Mouse (Mus musculus): ENCODE results near the gene Gm47959. TPM values are rescaled to one million over a fixed set of nuclear protein-coding genes. Genes with fewer than 3 reads are reported as not detected.

Gm47959 gene
- not detected for polyA plus RNA-seq (2015; fragmentation: Illumina TruSeq; extraction: RNeasy Lipid Tissue Mini Kit (QIAGEN cat#74804); ENCODE audit: low read depth, low replicate concordance)

DNA sequence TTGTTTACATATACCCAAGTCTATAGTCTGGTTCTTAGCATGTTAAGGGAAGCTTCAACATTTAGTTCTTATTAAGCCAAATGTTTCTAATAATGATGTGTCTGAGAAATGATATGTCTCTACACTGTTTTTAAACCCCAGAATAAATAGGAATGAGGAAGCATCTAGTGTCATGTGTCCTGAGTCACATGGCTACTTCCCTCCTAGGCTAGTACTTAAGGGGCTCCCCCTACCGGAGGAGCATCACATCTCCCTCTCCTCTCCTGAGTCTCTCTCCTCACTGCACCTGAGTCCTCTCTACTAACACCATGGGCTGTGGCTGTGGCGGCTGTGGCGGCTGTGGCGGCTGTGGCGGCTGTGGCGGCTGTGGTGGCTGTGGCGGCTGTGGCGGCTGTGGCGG, at the start of gene Gm47959:
Gene Gm47959 (plus strand): TSS at position 243 of the 400 bp plus-strand sequence.

DNA sequence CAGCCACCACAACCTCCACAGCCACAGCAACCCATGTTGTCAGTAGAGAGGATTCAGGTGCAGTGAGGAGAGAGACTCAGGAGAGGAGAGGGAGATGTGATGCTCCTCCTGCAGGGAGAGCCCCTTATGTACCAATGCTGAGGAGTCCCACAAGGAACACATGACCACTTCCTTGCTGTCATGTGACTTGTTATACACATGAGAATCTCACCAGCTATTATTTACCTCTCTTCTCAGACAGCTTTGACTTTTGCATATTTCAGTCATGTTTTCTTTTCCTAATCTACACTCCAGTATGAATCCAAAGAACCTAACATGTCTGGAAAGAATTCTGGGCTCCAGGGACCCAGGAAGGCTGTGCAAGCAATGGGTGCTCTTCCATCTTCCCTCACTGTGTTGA, 44.4 kb upstream of the Gm47959 start, which contains the start of gene Gm7544:
Gene Gm7544 (minus strand): TSS at position 101 of the 400 bp plus-strand sequence.

DNA sequence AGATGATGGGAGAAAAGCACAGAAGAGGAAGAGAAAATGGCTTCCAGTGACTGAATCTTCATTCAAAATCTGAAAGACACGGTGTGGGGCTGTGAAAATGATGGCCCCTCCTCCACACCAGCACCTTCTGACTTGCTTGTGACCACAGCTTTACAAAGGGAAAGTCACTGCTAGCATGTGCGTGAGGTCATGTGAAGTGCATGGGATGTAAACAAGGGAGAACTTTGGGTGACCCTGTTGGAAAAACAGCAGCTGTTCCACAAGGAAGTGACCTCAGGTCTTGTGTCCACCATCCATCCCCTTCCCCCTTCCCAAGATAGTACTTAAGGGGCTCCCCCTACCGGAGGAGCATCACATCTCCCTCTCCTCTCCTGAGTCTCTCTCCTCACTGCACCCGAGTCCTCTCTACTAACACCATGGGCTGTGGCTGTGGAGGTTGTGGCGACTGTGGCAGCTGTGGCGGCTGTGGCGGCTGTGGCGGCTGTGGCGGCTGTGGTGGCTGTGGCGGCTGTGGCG, 40.4 kb upstream of the Gm47959 start, which contains the start of gene Gm47955:
Gene Gm47955 (plus strand): TSS at position 417 of the 516 bp plus-strand sequence.

DNA sequence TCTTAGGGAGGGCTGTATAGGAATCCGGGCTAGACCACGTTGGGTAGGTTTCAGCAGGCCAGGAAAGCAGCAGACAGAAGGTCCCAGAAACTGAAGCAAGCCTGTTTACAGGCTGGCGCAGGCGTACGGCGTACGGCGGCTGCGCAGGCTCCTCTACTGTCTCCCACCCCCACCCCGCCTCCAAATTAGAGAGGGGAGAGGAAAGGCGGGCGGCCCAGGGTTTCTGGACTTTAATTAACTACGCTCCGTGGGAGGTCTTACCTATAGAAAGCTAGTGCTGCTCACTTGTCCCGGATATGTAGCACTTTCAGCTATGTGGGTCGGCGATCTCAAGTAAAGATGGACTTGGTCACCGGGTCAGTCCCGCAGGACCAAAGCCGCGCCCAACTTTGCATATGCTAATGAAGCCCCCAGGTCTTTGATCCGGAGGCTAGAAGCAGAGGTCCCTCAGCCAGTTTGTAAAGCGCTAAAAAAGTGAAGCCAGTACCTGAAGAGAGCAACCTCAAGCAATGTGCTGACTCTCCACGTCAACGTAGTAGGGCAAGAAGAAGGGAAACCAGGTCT, 37.8 kb downstream of the Gm47959 start, which contains the start of gene Slc19a3:
Gene Slc19a3 (minus strand): TSS at position 340 of the 564 bp plus-strand sequence.

DNA sequence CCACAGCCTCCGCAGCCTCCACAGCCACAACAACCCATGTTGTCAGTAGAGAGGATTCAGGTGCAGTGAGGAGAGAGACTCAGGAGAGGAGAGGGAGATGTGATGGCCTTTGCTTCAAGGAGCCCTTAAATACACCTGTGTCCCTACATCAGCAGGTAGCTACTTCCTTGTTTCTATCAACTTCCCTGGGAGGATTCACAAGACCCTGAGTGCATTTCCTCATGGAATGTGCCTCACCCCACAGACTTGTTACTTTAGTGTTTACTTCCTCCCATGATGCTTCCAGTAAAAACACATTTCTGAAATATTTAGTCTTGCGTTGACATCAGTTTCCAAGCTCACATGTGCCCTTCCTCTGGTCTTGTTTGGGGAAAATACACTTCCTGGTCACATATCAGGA, 42.0 kb downstream of the Gm47959 start, which contains the start of gene Krtap28-10:
Gene Krtap28-10 (minus strand): TSS at position 101 of the 400 bp plus-strand sequence.

DNA sequence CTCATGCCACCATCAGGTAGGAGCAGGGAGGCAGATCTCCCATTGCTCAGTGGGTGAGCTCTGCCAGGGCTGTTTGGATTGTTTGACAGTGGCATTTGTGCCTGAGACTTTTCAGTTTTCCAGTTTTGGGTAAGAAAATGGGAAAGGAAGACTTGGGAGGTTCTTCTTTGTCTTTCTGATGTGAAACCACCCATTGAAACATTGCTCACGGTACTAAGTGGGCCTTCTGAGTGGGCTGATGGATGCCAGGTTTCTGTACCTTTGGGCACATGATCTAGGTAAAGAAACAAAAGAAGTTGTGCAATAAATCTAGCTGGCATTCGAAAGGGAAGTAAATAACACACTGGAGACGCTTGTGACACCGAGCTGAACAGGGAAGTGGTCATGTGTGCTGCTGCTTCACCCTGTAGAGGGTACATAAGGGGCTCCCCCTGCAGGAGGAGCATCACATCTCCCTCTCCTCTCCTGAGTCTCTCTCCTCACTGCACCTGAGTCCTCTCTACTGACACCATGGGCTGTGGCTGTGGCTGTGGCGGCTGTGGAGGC, 44.6 kb downstream of the Gm47959 start, which contains the start of gene Gm47969:
Gene Gm47969 (plus strand): TSS at position 51 of the 546 bp plus-strand sequence.

Other genes starting within 250 kb of the Gm47959 start
- not detected for gene Tm4sf20, start 232.1 kb upstream of the Gm47959 start, polyA plus RNA-seq (2015; fragmentation: Illumina TruSeq; extraction: RNeasy Lipid Tissue Mini Kit (QIAGEN cat#74804); ENCODE audit: low read depth, low replicate concordance)
- gene Gm47791, start 229.3 kb upstream of the Gm47959 start, polyA plus RNA-seq (2015; fragmentation: Illumina TruSeq; extraction: RNeasy Lipid Tissue Mini Kit (QIAGEN cat#74804); ENCODE audit: low read depth, low replicate concordance): not detected
- 54.0 TPM for gene Agfg1, start 161.1 kb upstream of the Gm47959 start, polyA plus RNA-seq (2015; fragmentation: Illumina TruSeq; extraction: RNeasy Lipid Tissue Mini Kit (QIAGEN cat#74804); ENCODE audit: low read depth, low replicate concordance)
- not detected for gene A030005L19Rik, start 87.2 kb upstream of the Gm47959 start, polyA plus RNA-seq (2015; fragmentation: Illumina TruSeq; extraction: RNeasy Lipid Tissue Mini Kit (QIAGEN cat#74804); ENCODE audit: low read depth, low replicate concordance)
- not detected for gene A030014E15Rik, start 75.6 kb upstream of the Gm47959 start, polyA plus RNA-seq (2015; fragmentation: Illumina TruSeq; extraction: RNeasy Lipid Tissue Mini Kit (QIAGEN cat#74804); ENCODE audit: low read depth, low replicate concordance)
- gene Gm6217, start 69.1 kb upstream of the Gm47959 start, polyA plus RNA-seq (2015; fragmentation: Illumina TruSeq; extraction: RNeasy Lipid Tissue Mini Kit (QIAGEN cat#74804); ENCODE audit: low read depth, low replicate concordance): not detected
- gene A030003K21Rik, start 57.2 kb upstream of the Gm47959 start, polyA plus RNA-seq (2015; fragmentation: Illumina TruSeq; extraction: RNeasy Lipid Tissue Mini Kit (QIAGEN cat#74804); ENCODE audit: low read depth, low replicate concordance): not detected
- not detected for gene Gm7544, start 44.5 kb upstream of the Gm47959 start, polyA plus RNA-seq (2015; fragmentation: Illumina TruSeq; extraction: RNeasy Lipid Tissue Mini Kit (QIAGEN cat#74804); ENCODE audit: low read depth, low replicate concordance)
- not detected for gene Gm47955, start 40.3 kb upstream of the Gm47959 start, polyA plus RNA-seq (2015; fragmentation: Illumina TruSeq; extraction: RNeasy Lipid Tissue Mini Kit (QIAGEN cat#74804); ENCODE audit: low read depth, low replicate concordance)
- gene Slc19a3, start 37.9 kb downstream of the Gm47959 start, polyA plus RNA-seq (2015; fragmentation: Illumina TruSeq; extraction: RNeasy Lipid Tissue Mini Kit (QIAGEN cat#74804); ENCODE audit: low read depth, low replicate concordance): 3.9 TPM
- gene Krtap28-10, start 41.9 kb downstream of the Gm47959 start, polyA plus RNA-seq (2015; fragmentation: Illumina TruSeq; extraction: RNeasy Lipid Tissue Mini Kit (QIAGEN cat#74804); ENCODE audit: low read depth, low replicate concordance): not detected
- gene Gm47969, start 44.4 kb downstream of the Gm47959 start, polyA plus RNA-seq (2015; fragmentation: Illumina TruSeq; extraction: RNeasy Lipid Tissue Mini Kit (QIAGEN cat#74804); ENCODE audit: low read depth, low replicate concordance): not detected
- not detected for gene A030005K14Rik, start 58.8 kb downstream of the Gm47959 start, polyA plus RNA-seq (2015; fragmentation: Illumina TruSeq; extraction: RNeasy Lipid Tissue Mini Kit (QIAGEN cat#74804); ENCODE audit: low read depth, low replicate concordance)
- gene Krtap28-13, start 60.4 kb downstream of the Gm47959 start, polyA plus RNA-seq (2015; fragmentation: Illumina TruSeq; extraction: RNeasy Lipid Tissue Mini Kit (QIAGEN cat#74804); ENCODE audit: low read depth, low replicate concordance): not detected
- not detected for gene Ccl20, start 116.2 kb downstream of the Gm47959 start, polyA plus RNA-seq (2015; fragmentation: Illumina TruSeq; extraction: RNeasy Lipid Tissue Mini Kit (QIAGEN cat#74804); ENCODE audit: low read depth, low replicate concordance)
- gene Daw1, start 159.2 kb downstream of the Gm47959 start, polyA plus RNA-seq (2015; fragmentation: Illumina TruSeq; extraction: RNeasy Lipid Tissue Mini Kit (QIAGEN cat#74804); ENCODE audit: low read depth, low replicate concordance): 1.00 TPM

Measured in brain, adult 10 weeks (tissue).